Mouse (Mus musculus): ENCODE data around the gene Olfr194. TPM values are rescaled to one million over a fixed set of nuclear protein-coding genes. Genes with fewer than 3 reads are reported as not detected.
"Not testable (repeated sequence)": the region's sequence is repeated elsewhere in the genome, so short reads cannot be mapped to it uniquely, and the experiment has no call there.

The Olfr194 gene
- not detected in 2 replicates for total RNA-seq (2021)
- long read RNA-seq = 0 reads

DNA sequence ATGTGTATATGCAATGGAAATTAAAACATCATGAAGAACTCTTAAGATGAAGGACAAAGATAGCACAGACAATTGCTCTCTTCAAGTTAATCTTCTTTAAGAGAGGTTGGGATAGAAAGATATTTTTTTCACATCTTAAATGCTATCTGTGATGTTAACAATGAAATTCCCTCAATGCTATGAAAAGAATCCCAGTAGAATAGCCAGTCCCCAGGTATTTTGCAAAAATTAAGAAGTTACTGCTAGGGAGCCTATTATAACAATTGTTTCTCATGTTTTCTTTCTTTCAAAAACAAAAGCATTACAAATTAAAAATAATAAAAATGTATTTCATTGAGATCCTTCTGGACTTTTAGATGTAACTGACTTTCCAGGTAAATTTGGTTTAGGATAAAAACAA lies at the start of gene Olfr194:
TSS of gene Olfr194 (minus strand) at position 101 of the 400 bp plus-strand sequence.
- DNase-seq = no peak

DNA sequence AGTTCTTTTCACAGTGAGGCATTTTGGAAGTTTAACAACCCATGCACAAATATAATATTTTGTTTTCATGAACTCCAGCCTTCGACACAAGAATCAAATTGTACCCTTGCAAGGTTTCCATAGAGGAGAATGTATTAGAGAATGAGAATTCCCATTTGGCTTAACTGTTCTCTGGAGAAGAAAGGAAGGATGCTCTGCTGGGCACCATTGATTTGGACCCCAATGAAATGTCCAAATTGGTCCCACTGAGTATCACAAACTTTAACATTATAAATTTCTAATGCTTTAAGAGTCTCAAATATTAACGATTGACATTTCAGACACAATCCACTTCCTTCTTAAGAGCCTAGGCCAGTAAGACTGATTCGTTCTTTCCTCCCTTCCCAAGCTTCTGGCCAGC lies 49.5 kb upstream of the Olfr194 start, which contains the start of gene Olfr196:
TSS of gene Olfr196 (minus strand) at position 101 of the 400 bp plus-strand sequence.
- no peak for DNase-seq

GRCm38 (mm10) chr16:59151996-59152395 lies 31.1 kb upstream of the Olfr194 start:
- DNase-seq = no peak

GRCm38 (mm10) chr16:59146746-59147145 lies 25.9 kb upstream of the Olfr194 start, which contains the start of gene Olfr195:
TSS of gene Olfr195 (plus strand) at chr16:59147046.
- no peak for DNase-seq

GRCm38 (mm10) chr16:59141105-59141504 lies 20.2 kb upstream of the Olfr194 start:
- no peak for DNase-seq

DNA sequence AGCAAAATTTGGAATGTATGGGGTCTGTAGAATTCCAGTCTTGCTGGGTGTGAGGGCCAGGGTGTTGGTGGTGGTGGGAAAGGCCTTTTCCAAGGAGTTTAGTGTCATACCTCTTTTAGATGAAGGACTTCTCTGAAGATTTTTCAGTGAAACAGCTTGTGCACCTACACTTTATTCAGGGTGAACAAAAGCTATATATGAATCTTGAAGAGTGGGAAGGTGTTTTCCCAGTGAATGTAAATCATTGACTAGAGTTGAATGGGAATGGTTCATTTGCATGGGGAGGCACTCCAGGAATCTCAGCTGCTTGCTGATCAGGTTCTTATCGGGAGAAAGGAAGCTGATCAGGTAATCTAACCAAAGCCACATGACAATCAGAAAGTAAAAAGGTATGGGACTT lies 9.9 kb upstream of the Olfr194 start:
- DNase-seq = no peak

DNA sequence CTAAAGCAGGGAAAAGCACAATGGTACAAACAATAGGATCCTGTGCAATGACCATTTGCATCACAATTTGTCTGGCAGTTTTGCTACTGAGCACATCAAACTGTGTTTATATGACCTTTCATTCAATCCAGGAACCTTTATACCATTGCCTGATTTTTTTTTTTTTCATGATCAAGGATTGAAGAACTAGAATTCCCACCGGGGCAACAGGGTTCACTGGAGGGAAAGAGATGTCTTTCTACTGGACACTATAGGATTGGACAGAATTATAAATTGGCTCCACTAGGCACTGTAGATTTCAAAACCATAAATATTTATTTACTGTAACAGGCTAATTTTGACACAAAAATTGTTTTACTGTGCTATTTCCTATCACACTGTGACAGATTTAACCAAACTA lies 9.1 kb downstream of the Olfr194 start, which contains the start of gene Olfr193:
TSS of gene Olfr193 (minus strand) at position 101 of the 400 bp plus-strand sequence.
- no peak for DNase-seq

GRCm38 (mm10) chr16:59108522-59108921 lies 12.3 kb downstream of the Olfr194 start:
- DNase-seq = not testable (repeated sequence)

DNA sequence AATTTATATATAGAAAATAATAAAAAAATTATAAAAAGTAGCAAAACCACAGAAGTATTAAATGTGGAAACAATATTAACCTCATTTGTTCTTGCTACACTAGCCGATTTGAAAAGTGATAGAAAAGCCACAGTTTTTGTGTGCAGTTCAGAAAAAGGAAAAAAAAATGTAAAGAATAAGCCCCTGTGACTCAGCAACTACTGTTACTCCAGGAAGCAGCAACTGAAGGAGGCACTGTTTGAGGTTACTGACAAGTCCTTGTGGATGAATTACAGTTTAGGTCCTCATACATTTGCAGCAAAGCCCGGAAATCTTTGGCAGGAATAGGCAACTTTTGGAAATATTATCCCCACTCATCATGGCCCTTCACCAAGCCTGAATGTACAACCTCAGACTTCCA lies 15.6 kb downstream of the Olfr194 start:
- DNase-seq = no peak

- DNase-seq = not testable (repeated sequence)
These were observed 31.1 kb downstream of the Olfr194 start, which contains the start of gene Olfr191 for GRCm38 (mm10) chr16:59089722-59090121. TSS of gene Olfr191 (minus strand) at chr16:59089822.

GRCm38 (mm10) chr16:59081113-59081512 lies 39.8 kb downstream of the Olfr194 start:
- DNase-seq = not testable (repeated sequence)

- DNase-seq = no peak
These were observed 43.0 kb downstream of the Olfr194 start, which contains the start of gene Olfr190 for GRCm38 (mm10) chr16:59077905-59078304. TSS of gene Olfr190 (minus strand) at chr16:59078005.

DNA sequence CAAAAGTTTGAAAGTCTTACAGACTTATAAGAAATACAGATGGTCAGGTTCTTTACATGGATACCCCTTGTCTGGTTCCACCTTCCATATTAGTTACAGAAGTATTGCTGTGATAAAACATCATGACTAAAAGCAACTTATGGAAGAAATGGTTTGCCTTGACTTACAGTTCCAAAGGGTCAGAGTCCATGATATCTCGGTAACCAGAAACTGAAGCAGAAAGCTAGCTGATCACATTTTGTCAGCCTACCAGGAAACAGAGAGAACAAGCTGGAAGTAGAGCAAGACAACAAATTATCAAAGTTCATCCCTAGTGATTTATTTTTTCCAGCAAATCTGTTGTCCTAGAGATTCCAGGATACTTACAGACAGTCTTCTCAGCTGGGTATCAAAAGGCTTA lies 47.3 kb downstream of the Olfr194 start:
- DNase-seq = no peak

- no peak for DNase-seq
These were observed 49.1 kb downstream of the Olfr194 start for GRCm38 (mm10) chr16:59071755-59072154.

Other genes starting within 250 kb of the Olfr194 start
- not detected in 2 replicates for gene Olfr177, start 246.3 kb downstream of the Olfr194 start, total RNA-seq (2021)
- not detected in 2 replicates for gene Olfr178, start 229.0 kb downstream of the Olfr194 start, total RNA-seq (2021)
- not detected in 2 replicates for gene Olfr181, start 192.3 kb downstream of the Olfr194 start, total RNA-seq (2021)
- gene Olfr180, start 191.7 kb downstream of the Olfr194 start, total RNA-seq (2021) = not detected in 2 replicates
- gene Olfr183, start 125.7 kb downstream of the Olfr194 start, total RNA-seq (2021) = not detected in 2 replicates
- gene Olfr186, start 90.8 kb downstream of the Olfr194 start, total RNA-seq (2021) = not detected in 2 replicates
- not detected in 2 replicates for gene Olfr187, start 81.3 kb downstream of the Olfr194 start, total RNA-seq (2021)
- not detected in 2 replicates for gene Olfr190, start 43.1 kb downstream of the Olfr194 start, total RNA-seq (2021)
- not detected in 2 replicates for gene Olfr191, start 31.2 kb downstream of the Olfr194 start, total RNA-seq (2021)
- gene Olfr193, start 9.2 kb downstream of the Olfr194 start, total RNA-seq (2021) = not detected in 2 replicates
- not detected in 2 replicates for gene Olfr195, start 26.0 kb upstream of the Olfr194 start, total RNA-seq (2021)
- gene Olfr196, start 49.4 kb upstream of the Olfr194 start, total RNA-seq (2021) = not detected in 2 replicates
- gene Olfr198, start 82.5 kb upstream of the Olfr194 start, total RNA-seq (2021) = not detected in 2 replicates
- gene Olfr199, start 98.7 kb upstream of the Olfr194 start, total RNA-seq (2021) = not detected in 2 replicates
- gene Olfr201, start 151.6 kb upstream of the Olfr194 start, total RNA-seq (2021) = not detected in 2 replicates
- gene Olfr202, start 165.7 kb upstream of the Olfr194 start, total RNA-seq (2021) = not detected in 2 replicates
- gene Olfr203, start 177.8 kb upstream of the Olfr194 start, total RNA-seq (2021) = not detected in 2 replicates
- not detected in 2 replicates for gene Olfr204, start 197.2 kb upstream of the Olfr194 start, total RNA-seq (2021)
- not detected in 2 replicates for gene Olfr205, start 210.1 kb upstream of the Olfr194 start, total RNA-seq (2021)
- not detected in 2 replicates for gene Olfr206, start 228.2 kb upstream of the Olfr194 start, total RNA-seq (2021)
- gene Olfr209, start 242.9 kb upstream of the Olfr194 start, total RNA-seq (2021) = not detected in 2 replicates